Mouse (Mus musculus): ENCODE measurements at regions not wholly inside any gene's neighbourhood (a gene's known extent, or its start where the extent isn't known, plus 50 kb on each side); places are given as distances from the start of the nearest gene placed in this dataset.
A peak's percentile ranks its signal among the peaks of the same experiment; 100 is the strongest.
"Not testable (repeated sequence)": the region's sequence is repeated elsewhere in the genome, so short reads cannot be mapped to it uniquely, and the experiment has no call there.

- no peak for DNase-seq (ENCODE audit: low spot score in 2 of 2)
- intact Hi-C loops (cut with DNase I), result no loop called here
Observed at GRCm38 (mm10) chr3:152040751-152041150, 125.3 kb downstream of the Gipc2 start.

- intact Hi-C loops (cut with DNase I); DNase-seq (ENCODE audit: low spot score in 2 of 2): not testable (repeated sequence)
Observed at GRCm38 (mm10) chr3:152036819-152037218, 129.2 kb downstream of the Gipc2 start.

GRCm38 (mm10) chr3:152035416-152035815, 130.6 kb downstream of the Gipc2 start:
- intact Hi-C loops (cut with DNase I), result no loop called here

GRCm38 (mm10) chr3:152034686-152035085, 131.3 kb downstream of the Gipc2 start:
- peak; percentile 7 for DNase-seq (ENCODE audit: low spot score in 2 of 2)
- intact Hi-C loops (cut with DNase I), result no loop called here

More at GRCm38 (mm10) chr3:152035416-152035815, 130.6 kb downstream of the Gipc2 start:
- no peak for DNase-seq (ENCODE audit: low spot score in 2 of 2)

GRCm38 (mm10) chr3:152034221-152034620, 131.8 kb downstream of the Gipc2 start:
- intact Hi-C loops (cut with DNase I), result no loop called here
- DNase-seq (ENCODE audit: low spot score in 2 of 2), result no peak

GRCm38 (mm10) chr3:152032663-152033318, 133.2 kb downstream of the Gipc2 start:
- DNase-seq (ENCODE audit: low spot score in 2 of 2), result no peak
- intact Hi-C loops (cut with DNase I), result no loop called here

GRCm38 (mm10) chr3:152028695-152029094, 137.3 kb downstream of the Gipc2 start:
- intact Hi-C loops (cut with DNase I), result no loop called here

GRCm38 (mm10) chr3:152026034-152026433, 140.0 kb downstream of the Gipc2 start:
- intact Hi-C loops (cut with DNase I), result no loop called here
- no peak for DNase-seq (ENCODE audit: low spot score in 2 of 2)

More at GRCm38 (mm10) chr3:152028695-152029094, 137.3 kb downstream of the Gipc2 start:
- no peak for DNase-seq (ENCODE audit: low spot score in 2 of 2)

GRCm38 (mm10) chr3:152025122-152025521, 140.9 kb downstream of the Gipc2 start:
- intact Hi-C loops (cut with DNase I), result no loop called here
- DNase-seq (ENCODE audit: low spot score in 2 of 2), result no peak

- intact Hi-C loops (cut with DNase I), result no loop called here
- no peak for DNase-seq (ENCODE audit: low spot score in 2 of 2)
Observed at GRCm38 (mm10) chr3:152006747-152007146, 159.3 kb downstream of the Gipc2 start.

- no peak for DNase-seq (ENCODE audit: low spot score in 2 of 2)
- intact Hi-C loops (cut with DNase I), result no loop called here
Observed at GRCm38 (mm10) chr3:152005366-152006025, 160.5 kb downstream of the Gipc2 start.

GRCm38 (mm10) chr3:152004411-152004955, 161.5 kb downstream of the Gipc2 start:
- intact Hi-C loops (cut with DNase I), result no loop called here
- no peak for DNase-seq (ENCODE audit: low spot score in 2 of 2)

GRCm38 (mm10) chr3:151997534-151998107, 160.2 kb upstream of the Ptgfr start:
- DNase-seq (ENCODE audit: low spot score in 2 of 2), result peak; percentile 41 to 82
- intact Hi-C loops (cut with DNase I), result no loop called here

- no peak for DNase-seq (ENCODE audit: low spot score in 2 of 2)
- intact Hi-C loops (cut with DNase I), result no loop called here
Observed at GRCm38 (mm10) chr3:151997111-151997510, 159.7 kb upstream of the Ptgfr start.

- DNase-seq (ENCODE audit: low spot score in 2 of 2), result no peak
- intact Hi-C loops (cut with DNase I), result no loop called here
Observed at GRCm38 (mm10) chr3:151988221-151988620, 150.8 kb upstream of the Ptgfr start.

- DNase-seq (ENCODE audit: low spot score in 2 of 2), result no peak
- intact Hi-C loops (cut with DNase I), result no loop called here
Observed at GRCm38 (mm10) chr3:151978136-151978535, 140.7 kb upstream of the Ptgfr start.

GRCm38 (mm10) chr3:151977651-151978050, 140.2 kb upstream of the Ptgfr start:
- intact Hi-C loops (cut with DNase I), result no loop called here
- no peak for DNase-seq (ENCODE audit: low spot score in 2 of 2)

- intact Hi-C loops (cut with DNase I), result no loop called here
- DNase-seq (ENCODE audit: low spot score in 2 of 2), result no peak
Observed at GRCm38 (mm10) chr3:151949865-151950264, 112.4 kb upstream of the Ptgfr start.

GRCm38 (mm10) chr3:151948015-151948645, 110.7 kb upstream of the Ptgfr start:
- DNase-seq (ENCODE audit: low spot score in 2 of 2), result no peak
- intact Hi-C loops (cut with DNase I), result no loop called here

- DNase-seq (ENCODE audit: low spot score in 2 of 2), result no peak
- intact Hi-C loops (cut with DNase I), result no loop called here
Observed at GRCm38 (mm10) chr3:151945916-151946315, 108.5 kb upstream of the Ptgfr start.
